Mouse (Mus musculus) frontal cortex, adult (tissue): ENCODE results near the gene Gm45717.
A peak's percentile ranks its signal among the peaks of the same experiment; 100 is the strongest.

Source experiments
- ATAC-seq: cut with Nextera tagmentation; 2 replicates; pipeline ENCODE4 v1.9.2; 2017; ENCODE audit warnings: mild to moderate bottlenecking, moderate library complexity, mixed read lengths; ENCODE audit not compliant: low TSS enrichment

The Gm45717 gene

DNA sequence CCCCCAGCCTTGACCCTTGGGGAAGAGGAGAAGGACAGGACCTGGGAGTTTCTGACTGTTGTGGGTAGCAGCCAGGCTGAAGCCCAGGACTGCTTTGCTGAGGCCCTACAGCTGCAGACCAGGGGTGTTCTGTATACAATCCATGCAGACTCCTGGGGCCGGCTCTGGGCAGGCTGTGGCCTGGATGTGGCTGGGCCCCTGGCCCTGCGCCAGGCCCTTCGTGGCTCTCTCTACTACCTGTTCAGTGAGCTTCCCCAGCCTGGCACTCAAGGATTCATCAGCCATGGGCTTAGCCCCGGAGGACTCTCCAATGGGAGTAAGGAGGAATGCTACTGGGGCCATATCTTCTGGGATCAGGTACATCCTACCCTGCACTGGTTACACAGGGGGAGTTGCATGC, 12.4 kb downstream of the Gm45717 start:
- ATAC-seq: no peak

DNA sequence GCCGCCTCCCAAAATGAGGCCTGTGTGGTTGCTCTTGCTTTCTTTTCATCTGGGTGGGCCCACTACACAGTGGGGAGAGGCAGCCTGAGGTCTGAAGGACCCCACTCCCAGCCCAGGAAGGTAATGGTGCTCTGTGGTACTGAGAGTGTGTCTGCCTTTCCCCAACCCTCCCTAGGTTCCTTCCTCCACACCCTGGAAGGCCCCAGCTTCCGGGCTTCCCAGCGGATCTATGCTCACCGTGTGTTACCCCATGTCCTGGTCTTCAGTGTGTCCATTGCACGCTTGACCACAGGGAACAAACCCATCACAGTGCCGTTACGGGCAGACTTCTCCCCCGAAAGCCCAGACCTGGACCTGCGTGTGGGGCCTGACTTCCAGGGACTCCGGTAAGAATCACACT, 12.9 kb downstream of the Gm45717 start:
- ATAC-seq: no peak

DNA sequence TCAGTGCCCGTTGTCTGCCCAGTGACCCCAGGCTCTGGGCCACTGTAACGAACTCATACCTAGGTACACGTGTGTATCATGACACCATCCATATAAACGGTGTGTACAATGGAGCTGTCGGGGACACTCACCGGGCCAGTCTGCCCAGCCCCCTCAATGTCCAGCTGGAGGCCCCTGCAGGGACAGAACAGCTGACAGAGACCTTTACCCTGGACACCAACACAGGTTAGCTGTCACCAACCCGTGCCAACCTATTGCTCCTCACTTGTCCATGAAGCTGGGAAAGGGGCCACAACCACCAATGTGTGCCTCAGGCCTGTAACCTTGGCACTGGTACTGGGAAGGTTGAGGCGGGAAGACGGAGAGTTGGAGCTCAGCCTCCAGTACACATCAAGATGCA, 13.4 kb downstream of the Gm45717 start:
- no peak for ATAC-seq

DNA sequence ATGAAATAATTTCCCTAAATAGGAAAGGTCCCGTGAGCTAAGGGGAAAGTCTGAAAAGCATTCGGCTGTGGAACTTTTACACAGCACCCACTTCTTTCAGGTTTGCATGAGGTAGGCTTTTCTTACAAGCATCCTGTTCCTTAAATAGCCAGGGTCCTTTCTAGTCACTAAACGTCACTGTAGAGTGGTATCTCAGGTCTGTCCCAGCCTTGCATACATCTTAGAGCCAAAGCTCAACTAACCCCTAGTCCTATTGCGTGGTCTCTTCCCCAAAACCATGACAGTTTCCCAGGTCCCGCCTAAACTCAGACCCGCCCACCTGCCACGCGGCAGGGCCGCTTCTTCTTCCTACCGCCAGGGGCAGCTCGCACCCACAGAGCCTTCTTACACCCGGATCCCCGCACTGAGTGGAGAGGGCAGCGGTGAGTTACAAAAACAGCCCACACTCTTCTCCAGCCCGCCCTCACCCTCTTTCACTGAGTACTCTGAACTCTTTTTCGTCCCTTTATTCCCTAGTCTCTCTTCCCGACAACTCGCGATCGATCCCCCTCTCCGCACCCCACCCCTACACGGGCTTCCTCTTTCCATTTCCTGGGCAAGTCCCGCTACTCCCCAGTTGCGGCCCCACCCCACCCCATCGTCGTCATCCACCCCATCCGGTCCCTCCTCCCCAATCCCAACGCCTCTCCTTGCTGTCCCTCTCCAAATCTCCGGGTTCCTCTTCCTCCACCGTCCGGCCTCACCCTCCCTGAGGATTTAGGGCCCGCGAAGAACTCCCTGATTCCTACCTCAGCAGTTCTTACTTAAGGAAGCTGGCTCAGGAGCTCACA, 14.3 kb downstream of the Gm45717 start, which contains the start of gene Pgghg:
Gene Pgghg (plus strand): TSS at position 170 of the 830 bp plus-strand sequence.
- peak; percentile 88 for ATAC-seq

DNA sequence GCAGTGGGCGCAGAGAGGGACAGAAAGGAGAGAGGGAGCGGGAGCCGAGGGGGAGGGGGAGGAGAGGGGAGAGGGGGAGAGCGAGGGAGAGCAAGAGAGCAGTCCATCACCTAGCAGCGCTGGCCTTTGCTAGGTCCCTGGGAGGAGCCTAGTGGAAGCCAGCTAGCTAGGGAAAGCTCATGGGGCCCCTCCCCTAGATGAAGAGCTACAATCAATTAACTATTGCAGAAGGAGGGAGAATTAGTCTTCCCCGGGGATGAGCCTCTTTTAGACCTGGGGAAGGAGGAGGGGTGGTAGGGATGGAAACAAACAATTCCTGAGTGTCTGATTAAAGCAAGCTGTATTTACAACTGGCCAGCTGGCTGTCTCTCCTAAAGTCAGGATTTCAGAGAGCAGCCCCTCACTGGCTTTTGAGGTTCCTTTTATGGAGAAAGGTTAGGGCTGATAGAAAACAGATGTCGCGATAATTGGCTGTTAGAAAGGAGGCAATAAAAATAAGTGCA, 16.0 kb downstream of the Gm45717 start:
- ATAC-seq: no peak

DNA sequence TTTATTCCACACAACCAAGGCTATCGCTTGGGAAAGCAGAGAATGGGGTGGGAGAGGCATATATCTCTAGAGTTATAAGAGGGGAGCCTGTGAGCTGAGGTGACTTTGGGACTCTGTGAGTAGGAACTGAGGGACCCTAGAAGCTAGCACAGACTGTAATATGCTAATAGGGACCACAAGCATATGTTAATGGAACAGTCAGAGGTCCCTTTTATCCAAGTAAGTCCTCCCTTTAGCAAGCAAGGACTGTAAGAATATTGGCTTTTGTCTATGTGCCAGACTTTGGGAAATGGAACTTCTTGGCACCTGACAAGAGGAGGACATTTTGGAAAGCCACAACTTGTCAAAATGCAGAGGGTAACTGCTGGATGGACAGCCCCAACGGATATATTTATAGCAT, 16.8 kb downstream of the Gm45717 start:
- no peak for ATAC-seq

DNA sequence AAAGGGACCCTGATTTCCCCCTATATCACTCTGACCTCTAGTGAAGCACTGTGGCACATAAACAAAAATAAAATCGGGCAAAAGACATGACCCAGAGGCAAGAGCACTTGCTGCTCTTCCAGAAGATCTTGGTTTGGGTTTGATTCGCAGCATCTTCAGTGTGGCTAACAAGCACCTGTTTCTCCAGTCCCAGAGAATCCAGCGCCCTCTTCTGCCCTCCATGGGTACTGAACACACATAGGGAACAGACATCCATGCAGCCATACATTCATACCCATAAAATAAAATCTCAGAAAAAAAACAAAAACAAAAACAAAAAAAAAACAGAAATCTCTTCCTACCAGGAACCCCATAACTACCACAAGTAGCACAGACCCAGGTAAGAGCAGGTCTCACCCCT, 17.3 kb downstream of the Gm45717 start:
- no peak for ATAC-seq

DNA sequence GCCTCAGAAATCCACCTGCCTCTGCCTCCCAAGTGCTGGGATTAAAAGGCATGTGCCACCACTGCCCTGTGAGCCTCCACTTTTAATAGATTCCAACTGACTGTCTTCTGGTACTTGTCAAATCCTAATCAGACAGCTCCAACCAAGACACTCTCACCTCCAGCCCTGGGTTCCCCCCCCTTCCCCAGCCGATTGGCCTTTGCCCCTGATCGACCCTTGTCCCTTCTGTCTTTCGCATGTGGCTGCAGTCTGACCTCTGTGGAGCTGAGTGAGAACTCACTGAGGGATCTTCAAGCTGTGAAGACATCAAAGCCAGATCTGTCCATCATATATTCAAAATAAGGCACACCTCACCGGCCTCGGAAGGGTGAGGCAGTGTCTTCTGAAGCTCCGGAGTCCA, 28.6 kb downstream of the Gm45717 start:
- no peak for ATAC-seq

DNA sequence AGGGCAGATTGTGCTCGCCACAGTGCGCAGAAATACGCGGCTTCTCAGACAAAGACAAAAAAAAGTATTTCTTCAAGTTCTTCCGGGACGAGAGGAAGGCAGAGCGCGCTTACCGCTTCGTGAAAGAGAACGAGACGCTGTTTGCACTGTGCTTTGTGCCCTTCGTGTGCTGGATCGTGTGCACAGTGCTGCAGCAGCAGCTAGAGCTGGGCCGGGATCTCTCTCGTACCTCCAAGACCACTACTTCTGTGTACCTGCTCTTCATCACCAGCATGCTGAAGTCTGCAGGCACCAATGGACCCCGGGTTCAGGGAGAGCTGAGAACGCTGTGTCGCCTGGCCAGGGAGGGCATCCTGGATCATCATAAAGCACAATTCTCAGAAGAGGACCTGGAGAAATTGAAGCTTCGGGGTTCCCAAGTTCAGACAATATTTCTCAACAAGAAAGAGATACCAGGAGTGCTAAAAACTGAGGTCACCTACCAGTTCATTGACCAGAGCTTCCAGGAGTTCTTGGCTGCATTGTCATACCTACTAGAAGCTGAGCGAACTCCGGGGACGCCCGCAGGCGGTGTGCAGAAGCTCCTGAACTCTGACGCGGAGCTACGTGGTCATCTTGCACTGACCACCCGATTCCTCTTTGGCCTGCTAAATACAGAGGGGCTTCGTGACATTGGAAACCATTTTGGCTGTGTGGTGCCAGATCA, 32.5 kb downstream of the Gm45717 start:
- ATAC-seq: peak; percentile 57; the same call in 1 of the 2 replicates

DNA sequence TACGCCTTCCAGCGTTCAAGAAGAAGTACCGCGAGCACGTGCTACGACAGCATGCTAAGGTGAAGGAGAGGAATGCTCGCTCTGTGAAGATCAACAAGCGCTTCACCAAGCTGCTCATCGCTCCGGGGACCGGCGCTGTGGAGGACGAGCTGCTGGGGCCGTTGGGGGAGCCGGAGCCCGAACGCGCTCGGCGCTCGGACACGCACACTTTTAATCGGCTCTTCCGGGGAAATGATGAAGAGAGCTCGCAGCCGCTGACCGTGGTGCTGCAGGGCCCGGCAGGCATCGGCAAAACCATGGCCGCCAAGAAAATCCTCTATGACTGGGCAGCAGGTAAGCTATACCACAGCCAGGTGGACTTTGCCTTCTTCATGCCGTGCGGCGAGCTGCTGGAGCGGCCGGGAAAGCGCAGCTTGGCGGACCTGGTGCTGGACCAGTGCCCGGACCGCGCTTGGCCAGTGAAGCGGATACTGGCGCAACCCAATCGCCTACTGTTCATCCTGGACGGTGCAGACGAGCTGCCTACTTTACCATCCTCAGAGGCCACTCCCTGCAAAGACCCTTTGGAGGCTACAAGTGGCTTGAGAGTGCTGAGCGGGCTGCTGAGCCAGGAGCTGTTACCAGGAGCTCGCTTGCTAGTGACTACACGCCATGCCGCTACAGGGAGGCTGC, 33.2 kb downstream of the Gm45717 start:
- ATAC-seq: peak; percentile 72; the same call in 1 of the 2 replicates

DNA sequence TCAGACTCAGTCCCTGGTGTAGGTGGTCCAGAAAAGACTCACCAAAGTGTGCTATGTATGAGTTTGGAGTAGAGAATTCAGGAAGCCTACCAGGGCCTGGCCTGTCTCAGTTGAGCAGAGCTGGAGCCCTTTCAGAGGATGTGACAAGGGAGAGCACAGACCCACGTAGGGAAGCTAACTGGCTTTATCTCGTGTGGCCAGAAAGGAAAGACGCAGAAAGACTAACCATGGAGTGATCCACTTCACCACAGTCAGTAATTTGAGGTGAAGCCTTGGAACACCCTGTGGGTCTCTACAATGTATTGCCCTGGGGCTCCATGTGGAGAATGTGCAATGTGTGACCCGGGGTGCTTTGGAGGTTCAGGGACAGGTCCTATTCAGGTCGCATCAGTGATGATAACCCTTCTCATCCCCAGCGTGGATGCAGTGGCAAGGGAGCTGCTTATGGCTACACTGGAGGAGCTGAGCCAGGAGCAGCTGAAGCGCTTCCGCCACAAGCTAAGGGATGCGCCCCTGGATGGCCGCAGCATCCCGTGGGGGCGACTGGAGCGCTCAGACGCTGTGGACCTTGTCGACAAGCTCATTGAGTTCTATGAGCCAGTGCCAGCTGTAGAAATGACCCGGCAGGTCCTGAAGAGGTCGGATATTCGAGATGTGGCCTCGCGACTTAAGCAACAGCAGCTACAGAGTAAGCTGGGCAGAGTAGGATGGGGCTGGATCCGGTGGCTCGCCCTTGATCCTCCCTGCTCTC, 34.3 kb downstream of the Gm45717 start:
- no peak for ATAC-seq

DNA sequence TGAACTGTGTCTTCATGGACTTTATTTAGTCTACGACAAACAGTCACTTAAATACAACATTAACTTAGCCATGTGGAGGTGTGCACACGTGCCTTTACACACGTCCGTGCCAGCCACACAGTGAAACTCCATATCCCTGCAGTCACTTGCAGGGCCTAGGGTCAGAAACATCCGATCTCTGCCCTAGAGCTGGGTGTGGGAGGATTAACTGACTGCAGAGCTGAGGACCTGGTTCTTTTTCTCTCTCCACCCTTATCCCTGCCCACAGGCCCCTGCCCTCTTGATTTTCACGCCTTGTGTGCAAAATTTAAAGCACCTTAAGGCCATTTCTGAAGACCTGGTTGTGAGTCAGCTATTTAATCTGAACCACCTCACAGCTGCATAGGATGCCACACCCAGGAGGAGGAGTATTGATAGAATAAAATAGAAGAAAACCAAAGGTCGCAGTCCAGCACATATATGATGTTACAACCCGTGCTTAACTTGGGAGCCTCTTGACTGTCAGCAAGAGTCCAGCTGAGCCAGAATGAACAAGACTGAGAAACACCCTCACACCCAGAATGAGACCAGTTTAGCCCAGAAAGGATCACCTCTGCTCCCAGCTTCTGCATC, 35.2 kb downstream of the Gm45717 start, which contains the start of gene Nlrp6:
Gene Nlrp6 (plus strand): TSS at position 485 of the 612 bp plus-strand sequence.
- no peak for ATAC-seq

DNA sequence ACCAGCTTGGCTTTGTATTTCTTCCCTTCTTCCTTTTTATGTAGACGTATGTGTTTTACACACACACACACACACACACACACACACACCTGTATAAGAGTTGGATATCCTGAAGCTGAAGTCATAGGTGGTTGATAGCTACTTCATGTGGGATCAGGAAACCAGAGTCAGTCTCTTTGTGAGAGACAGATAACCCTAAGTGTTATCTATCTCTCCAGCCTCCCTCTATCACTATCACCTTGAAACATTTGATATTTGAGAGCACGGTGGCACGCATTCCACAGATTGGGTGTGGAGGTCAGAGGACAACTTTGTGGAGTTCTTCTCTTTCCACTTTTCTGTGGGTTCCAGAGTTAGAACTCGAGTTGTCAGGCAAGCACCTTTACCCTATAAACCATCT, 35.8 kb downstream of the Gm45717 start:
- no peak for ATAC-seq

DNA sequence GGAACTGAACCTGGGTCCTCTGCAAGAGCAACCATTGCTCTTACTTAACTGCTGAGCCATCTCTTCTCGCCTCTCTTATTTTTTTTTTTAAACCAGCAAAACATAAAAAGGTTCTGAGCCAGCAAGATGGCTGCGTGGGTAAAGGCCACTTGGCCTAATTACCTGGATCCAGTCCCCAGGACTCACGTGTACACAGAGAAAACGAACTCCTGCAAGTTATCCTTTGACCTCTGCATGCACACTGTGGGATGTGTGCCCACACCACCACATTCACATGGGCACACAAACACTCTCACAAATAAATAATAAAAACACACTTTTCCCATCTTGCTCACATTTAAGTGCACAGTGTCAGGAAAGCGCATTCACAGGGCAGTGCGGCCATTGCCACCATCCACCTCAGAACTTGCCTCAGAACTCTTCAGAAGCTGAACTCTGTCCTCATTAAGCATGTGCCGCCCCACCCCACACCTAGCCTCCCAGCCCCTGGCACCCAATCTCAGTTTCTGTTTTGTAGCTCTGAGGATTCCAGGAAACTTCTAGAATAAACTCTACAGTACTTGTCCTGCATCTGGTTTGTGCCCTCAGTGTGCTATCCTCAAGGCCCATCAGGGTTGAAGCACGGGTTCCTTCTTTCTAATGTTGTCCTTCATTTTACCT, 41.6 kb downstream of the Gm45717 start:
- ATAC-seq: no peak

DNA sequence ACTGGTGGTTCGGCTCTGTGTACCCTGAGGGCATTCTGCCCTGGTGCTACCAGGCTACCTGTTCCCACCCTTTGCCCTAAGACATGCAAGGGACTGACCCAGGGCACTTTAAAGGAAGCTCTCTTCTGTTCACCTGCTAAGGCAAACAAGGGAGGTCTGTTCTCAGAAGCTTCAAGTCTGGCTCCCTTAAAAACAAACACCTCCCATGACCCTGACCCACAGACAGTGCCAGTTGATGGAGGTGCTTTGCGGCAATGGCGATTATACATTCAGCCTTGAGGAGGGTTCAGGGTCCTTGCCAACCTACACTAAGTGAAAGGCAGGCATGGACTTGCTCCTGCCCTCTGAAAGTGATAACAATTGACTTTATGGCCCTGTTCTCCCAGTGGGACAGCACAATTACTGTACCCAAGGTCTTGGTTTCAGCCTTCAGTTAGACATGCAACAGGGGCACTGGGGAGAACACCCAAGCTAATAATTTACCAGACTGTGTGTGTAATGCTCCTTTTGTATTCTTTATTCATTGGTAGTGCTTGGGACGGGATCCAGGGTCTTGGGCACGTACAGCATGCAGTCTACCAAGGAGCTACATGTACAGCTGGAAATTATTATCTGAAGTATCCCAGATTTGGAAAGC, 42.8 kb downstream of the Gm45717 start:
- ATAC-seq: no peak

DNA sequence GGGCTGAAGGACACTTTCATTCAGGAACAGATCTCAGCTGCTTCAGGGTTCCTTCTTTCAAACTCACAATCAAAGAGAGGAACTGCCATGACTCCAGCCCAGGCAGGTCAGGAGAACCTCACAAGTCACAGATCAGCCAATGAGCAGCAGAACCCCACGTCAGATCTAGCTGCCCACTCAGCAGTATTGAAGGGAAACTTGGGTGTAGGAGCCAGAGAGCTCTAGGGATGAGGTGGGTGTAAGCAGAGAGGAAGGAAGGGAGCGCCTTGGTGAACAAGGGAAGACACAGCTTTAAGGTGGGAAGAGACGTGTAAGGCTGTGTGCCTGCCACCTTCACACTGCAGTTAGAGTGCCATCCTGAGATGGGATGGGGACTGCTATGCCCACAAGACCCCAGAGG, 43.4 kb downstream of the Gm45717 start:
- peak; percentile 93 for ATAC-seq

DNA sequence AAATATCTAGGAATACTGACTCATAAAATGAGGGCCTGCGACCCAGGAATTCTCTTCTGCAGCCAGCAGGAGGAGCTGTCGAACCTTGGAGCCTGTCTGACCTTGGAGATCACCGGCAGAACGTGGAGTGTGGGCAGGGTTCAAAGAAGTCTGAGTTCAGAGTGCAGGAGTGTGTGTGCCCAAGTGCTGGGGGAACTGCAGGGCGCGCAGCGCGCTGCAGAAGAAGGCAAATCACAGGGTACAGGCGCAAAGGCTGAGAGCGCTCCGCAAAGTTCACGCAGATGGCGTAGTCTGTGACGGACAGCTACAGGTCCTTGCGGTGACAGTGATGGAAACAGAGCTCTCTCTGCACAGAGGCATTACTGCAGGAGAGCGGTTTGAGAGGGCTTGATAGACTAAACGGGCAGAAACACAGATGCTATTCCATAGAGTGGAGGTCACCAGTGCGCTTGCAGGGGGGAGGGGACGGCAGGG, 47.1 kb downstream of the Gm45717 start:
- peak; percentile 36; the same call in 1 of the 2 replicates for ATAC-seq

DNA sequence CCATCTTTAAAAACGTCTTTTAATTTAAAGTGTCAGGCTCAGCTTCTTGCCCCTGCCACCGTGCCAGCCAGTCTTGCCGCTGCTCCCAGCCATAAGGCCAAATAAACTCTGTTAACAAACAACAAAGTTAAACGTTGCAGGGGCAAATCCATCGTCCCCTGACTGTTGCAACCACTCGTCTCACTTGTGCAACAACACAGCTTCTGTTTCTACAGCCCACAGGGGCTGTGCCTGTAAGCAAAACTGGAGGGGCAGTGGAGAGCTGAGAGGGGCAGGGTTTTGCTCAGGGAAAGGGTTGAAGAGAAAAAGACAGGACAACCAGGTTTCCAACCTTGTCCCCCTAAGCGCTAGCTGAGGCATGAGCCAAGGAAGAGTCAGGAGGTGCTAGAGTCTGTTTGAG, 47.6 kb downstream of the Gm45717 start:
- no peak for ATAC-seq

DNA sequence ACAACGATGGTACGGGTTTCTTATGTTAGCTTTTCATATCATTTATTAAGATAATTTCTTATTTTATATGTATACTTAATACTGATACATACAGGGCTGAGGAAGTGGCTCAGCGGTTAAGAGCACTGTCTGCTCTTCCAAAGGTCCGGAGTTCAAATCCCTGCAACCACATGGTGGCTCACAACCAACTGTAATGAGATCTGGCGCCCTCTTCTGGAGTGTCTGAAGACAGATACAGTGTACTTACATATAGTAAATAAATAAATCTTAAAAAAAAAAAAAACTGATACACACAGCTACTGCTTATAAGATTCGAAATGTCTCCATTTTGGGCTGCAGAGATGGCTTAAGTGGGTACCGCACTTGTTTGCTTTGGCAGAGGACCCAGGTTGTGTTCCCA, 48.0 kb downstream of the Gm45717 start:
- ATAC-seq: no peak

DNA sequence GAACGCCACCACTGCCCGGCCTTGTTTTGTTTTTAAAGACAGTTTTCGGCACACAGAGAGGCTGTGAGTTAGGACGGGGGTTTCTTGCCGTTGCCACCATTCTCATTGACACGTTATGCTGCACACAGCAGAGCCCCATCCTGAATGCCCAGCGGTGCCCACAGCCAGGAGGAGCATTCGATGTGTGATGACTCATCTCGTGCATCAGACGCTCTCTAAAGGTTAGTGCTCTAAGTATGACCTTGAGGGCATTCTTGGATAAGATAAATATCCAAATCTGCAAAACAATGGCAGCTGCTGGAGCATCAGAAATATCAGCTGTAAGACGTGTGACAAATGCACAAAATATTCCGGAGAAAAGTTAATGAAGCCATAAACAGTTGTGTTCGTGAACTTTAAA, 48.6 kb downstream of the Gm45717 start:
- ATAC-seq: no peak
